Mouse (Mus musculus) cerebellum, adult 8-10 months (tissue): ENCODE results near the gene Mycbp2.

Source experiments
- DNase-seq: peaks from one replicate; pipeline ENCODE4 v3.0.0; 2022

The Mycbp2 gene

GRCm38 (mm10) chr14:103069864-103070611 is 276.6 kb downstream of the Mycbp2 start, which contains the start of gene Cln5:
TSS of gene Cln5 (plus strand) at chr14:103070216.
- DNase-seq, result peak; percentile 93

- no peak for DNase-seq
These were observed 277.1 kb downstream of the Mycbp2 start for GRCm38 (mm10) chr14:103069465-103069863.

GRCm38 (mm10) chr14:103065294-103066167 is 281.1 kb downstream of the Mycbp2 start:
- DNase-seq, result peak; percentile 83
